Mouse (Mus musculus) heart, postnatal 0 days (tissue): ENCODE results near the gene Anapc5. TPM values are rescaled to one million over a fixed set of nuclear protein-coding genes. Genes with fewer than 3 reads are reported as not detected.

Experiments
- ATAC-seq: fragments of 200-750 bp; cut with Nextera tagmentation; 2 replicates; pipeline ENCODE4 v1.8.0; 2017; ENCODE audit warnings: low read depth, moderate number of reproducible peaks, moderate library complexity; ENCODE audit not compliant: insufficient read depth
- DNase-seq: peaks from one replicate; pipeline ENCODE4 v3.0.0-alpha.2; 2016; ENCODE audit warnings: low spot score
- H3K27ac ChIP-seq: fragments of 300-500 bp; sonication (generic); 2 replicates; pipeline ENCODE4 v1.5.1; 2014; ENCODE audit warnings: low read depth, mild to moderate bottlenecking
- H3K27me3 ChIP-seq: fragments of 300-500 bp; sonication (generic); 2 replicates; pipeline ENCODE4 v1.6.1; 2014; ENCODE audit warnings: low read length, mixed read lengths; ENCODE audit not compliant: control insufficient read depth, insufficient read depth
- H3K36me3 ChIP-seq: fragments of 300-500 bp; sonication (generic); replicated peaks from 2 replicates; pipeline ENCODE4 v1.6.1; 2014; ENCODE audit warnings: low read length, mixed read lengths; ENCODE audit not compliant: control insufficient read depth, insufficient read depth
- H3K4me1 ChIP-seq: fragments of 300-500 bp; sonication (generic); 2 replicates; pipeline ENCODE4 v1.6.1; 2014; ENCODE audit warnings: antibody characterized with exemption; ENCODE audit not compliant: control insufficient read depth, insufficient read depth
- H3K4me2 ChIP-seq: fragments of 300-500 bp; sonication (generic); 2 replicates; pipeline ENCODE4 v1.6.1; 2014; ENCODE audit warnings: low read depth, mild to moderate bottlenecking, low read length, moderate library complexity
- H3K4me3 ChIP-seq: fragments of 300-500 bp; sonication (generic); 2 replicates; pipeline ENCODE4 v1.5.1; 2014; ENCODE audit warnings: low read depth, low read length
- H3K9ac ChIP-seq: fragments of 300-500 bp; sonication (generic); replicated peaks from 2 replicates; pipeline ENCODE4 v1.6.1; 2014; ENCODE audit warnings: low read depth, low read length, mixed read lengths
- H3K9me3 ChIP-seq: fragments of 300-500 bp; sonication (generic); replicated peaks from 2 replicates; pipeline ENCODE4 v1.6.1; 2016; ENCODE audit warnings: low read length; ENCODE audit not compliant: control insufficient read depth
- CTCF ChIP-seq: IDR thresholded peaks from 2 replicates; pipeline ENCODE4 v1.5.1; 2016; ENCODE audit warnings: antibody characterized with exemption, control low read depth, low read depth
- EP300 ChIP-seq: IDR thresholded peaks from 2 replicates; pipeline ENCODE4 v1.6.1; 2016; ENCODE audit warnings: antibody characterized with exemption, low read depth
- WGBS: fragments of 180-500 bp; shearing (Covaris S2); extraction: QIAGEN DNeasy Blood & Tissue Kit; methylation state at CpG from one replicate; pipeline ENCODE4 v1.1.7; 2014; 5-methylcytosine and 5-hydroxymethylcytosine counted together
- polyA plus RNA-seq: library from polyadenylated mRNA; unstranded; fragments of >200 nt; fragmentation: Nextera tagmentation; extraction: Ambion mirVana; gene quantifications from 2 replicates; pipeline ENCODE4 v1.2.1, GENCODE M21; 2015
- total RNA-seq: library from RNA; depleted of rRNA; stranded (reverse); fragments of >200 nt; gene quantifications from 2 replicates; pipeline ENCODE4 v1.2.3, GENCODE M21; 2014; ENCODE audit warnings: low replicate concordance; rRNA removed

The Anapc5 gene
- total RNA-seq (380 and 418 TPM in 2 replicates), polyA plus RNA-seq (195 and 213 TPM in 2 replicates)

DNA sequence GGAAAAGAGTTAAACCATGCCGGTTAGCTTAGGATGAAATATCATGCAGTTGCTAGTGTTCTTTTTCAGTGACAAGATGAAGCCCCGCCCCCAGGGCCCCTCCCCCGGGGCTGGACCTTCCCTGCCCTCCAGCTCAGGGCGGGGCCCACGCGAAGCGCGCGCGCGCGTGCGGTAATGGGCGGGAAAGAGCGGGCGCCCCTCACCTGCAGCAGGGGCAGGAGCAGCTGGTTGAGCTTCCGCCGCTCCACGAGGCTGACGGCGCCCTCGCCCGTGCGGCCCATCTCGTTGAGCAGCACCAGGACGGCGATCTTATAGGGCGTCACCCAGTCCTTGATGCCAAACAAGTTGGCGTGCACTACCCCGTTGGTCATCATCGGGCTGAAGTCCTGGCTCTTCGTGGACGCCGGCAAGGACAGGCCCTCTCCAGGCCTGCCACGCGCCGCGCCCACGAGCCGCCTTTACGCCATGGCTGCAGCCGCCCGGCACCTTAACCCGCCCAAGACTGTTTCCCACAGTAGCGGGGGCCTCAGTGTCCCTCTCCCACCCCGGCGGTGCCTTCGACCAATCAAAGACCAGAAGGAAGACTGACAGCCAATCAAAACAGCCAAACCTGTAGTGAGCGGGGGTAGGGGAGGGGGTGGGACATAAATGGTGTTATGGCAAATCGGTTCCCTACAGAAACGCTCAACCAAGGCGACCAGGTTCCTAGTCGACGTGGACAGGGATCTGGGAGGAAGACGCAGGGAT is at the start of gene Anapc5:
TSS of gene Anapc5 (minus strand) at position 563 of the 747 bp plus-strand sequence.
- no peaks in the 10 kb centered on the region for H3K9me3 ChIP-seq
- H3K27ac ChIP-seq: peak within 1 kb of the TSS; percentile 97
- peak within 1 kb of the TSS; percentile 76 for H3K9ac ChIP-seq
- TF ChIP-seq EP300: 0 out of 2 replicates have a peak, but pooled peaks have one; percentile 57
- no peak for TF ChIP-seq CTCF
- DNase-seq: peak; percentile 97
- H3K27me3 ChIP-seq: no peaks in the 10 kb centered on the region
- 0% methylated on average over 55 of the region's 55 CpGs for WGBS
- H3K4me1 ChIP-seq: peaks cover 7% of the 10 kb centered on the region
- peaks cover 34% of the 10 kb centered on the region for H3K36me3 ChIP-seq
- H3K4me3 ChIP-seq: peak within 1 kb of the TSS; percentile 81
- peak; percentile 99 for ATAC-seq
- H3K4me2 ChIP-seq: peak within 1 kb of the TSS; percentile 67

DNA sequence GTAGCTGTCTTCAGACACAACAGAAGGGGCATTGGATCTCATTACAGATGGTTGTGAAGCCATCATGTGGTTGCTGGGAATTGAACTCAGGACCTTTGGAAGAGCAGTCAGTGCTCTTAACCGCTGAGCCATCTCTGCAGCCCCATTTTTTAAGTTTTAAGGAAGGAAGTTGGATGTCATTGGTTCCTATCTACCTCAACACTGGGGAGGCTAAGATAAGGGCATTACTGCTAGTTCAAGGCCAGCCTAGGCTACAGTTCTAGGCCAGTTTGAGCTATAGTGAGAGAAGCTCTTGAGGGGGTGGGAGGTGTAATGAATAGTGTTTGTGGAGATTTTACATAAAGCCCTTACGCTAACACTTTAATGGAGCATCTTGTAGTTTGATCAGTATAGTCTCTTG is 41.9 kb upstream of the Anapc5 start:
- DNase-seq (no peak), ATAC-seq (no peak)
- peaks cover 54% of the 10 kb centered on the region for H3K36me3 ChIP-seq
- no peak overlapping the region for H3K4me2 ChIP-seq
- no peaks in the 10 kb centered on the region for H3K9me3 ChIP-seq
- no peak overlapping the region for H3K4me3 ChIP-seq
- no peaks in the 10 kb centered on the region for H3K27me3 ChIP-seq
- no peak overlapping the region for H3K9ac ChIP-seq
- no peak for TF ChIP-seq EP300
- no peak overlapping the region for H3K27ac ChIP-seq
- 88% methylated on average over 2 of the region's 2 CpGs for WGBS
- no peaks in the 10 kb centered on the region for H3K4me1 ChIP-seq

DNA sequence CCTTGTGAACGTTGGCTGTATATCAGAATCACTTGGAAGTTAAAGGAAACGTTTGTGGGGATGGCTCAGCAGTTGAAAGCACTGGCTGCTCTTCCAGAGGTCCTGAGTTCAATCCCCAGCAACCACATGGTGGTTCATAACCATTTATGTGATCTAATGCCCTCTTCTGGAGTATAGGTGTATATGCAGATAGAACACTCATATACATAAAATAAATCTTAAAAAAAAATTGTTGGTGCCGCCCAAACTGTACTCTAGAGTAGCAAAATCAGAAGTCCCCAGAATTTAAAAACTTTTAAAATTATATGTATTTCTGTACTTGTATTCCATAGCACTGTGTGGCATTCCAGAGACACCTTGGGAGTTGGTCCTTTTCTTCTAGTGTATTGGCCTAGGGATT is 34.7 kb upstream of the Anapc5 start:
- Histone ChIP-seq H3K27ac (no peak overlapping the region), H3K36me3 (no peaks in the 10 kb centered on the region), H3K4me2 (no peak overlapping the region), H3K9ac (no peak overlapping the region), H3K27me3 (no peaks in the 10 kb centered on the region), H3K4me1 (peaks cover 8% of the 10 kb centered on the region; the same call in 1 of the 2 replicates), H3K4me3 (no peak overlapping the region), H3K9me3 (no peaks in the 10 kb centered on the region)
- TF ChIP-seq EP300 (no peak), CTCF (no peak)
- whole genome bisulfite sequencing: 69% methylated on average over 3 of the region's 3 CpGs
- DNase-seq (no peak), ATAC-seq (no peak)

DNA sequence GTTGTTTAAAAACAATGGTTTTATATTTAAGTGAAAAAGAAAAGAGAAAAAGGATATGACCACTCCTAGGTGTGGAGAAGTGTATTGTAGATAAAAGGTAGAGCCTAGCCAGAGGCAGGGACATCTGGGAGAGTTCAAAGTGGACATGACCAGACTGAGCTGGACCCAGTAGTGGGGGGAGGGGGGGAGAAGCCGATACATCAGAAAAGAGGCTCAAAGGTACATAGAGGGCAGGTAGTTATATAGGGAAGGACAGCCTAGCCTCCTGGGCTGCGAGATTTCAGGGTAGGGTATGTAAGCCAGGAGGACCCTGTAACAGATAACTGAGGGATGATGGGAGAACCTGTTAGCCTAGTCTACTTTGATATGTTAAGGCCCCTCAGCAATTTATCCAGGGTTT is 31.5 kb upstream of the Anapc5 start:
- H3K9ac ChIP-seq: no peak overlapping the region
- no peaks in the 10 kb centered on the region for H3K36me3 ChIP-seq
- peaks cover 9% of the 10 kb centered on the region; the same call in 1 of the 2 replicates for H3K4me1 ChIP-seq
- no peak overlapping the region for H3K4me3 ChIP-seq
- no peaks in the 10 kb centered on the region for H3K27me3 ChIP-seq
- ATAC-seq: no peak
- H3K4me2 ChIP-seq: no peak overlapping the region
- TF ChIP-seq EP300 (no peak), CTCF (no peak)
- 69% methylated on average over 2 of the region's 2 CpGs for WGBS
- H3K27ac ChIP-seq: no peak overlapping the region
- no peaks in the 10 kb centered on the region for H3K9me3 ChIP-seq
- no peak for DNase-seq

DNA sequence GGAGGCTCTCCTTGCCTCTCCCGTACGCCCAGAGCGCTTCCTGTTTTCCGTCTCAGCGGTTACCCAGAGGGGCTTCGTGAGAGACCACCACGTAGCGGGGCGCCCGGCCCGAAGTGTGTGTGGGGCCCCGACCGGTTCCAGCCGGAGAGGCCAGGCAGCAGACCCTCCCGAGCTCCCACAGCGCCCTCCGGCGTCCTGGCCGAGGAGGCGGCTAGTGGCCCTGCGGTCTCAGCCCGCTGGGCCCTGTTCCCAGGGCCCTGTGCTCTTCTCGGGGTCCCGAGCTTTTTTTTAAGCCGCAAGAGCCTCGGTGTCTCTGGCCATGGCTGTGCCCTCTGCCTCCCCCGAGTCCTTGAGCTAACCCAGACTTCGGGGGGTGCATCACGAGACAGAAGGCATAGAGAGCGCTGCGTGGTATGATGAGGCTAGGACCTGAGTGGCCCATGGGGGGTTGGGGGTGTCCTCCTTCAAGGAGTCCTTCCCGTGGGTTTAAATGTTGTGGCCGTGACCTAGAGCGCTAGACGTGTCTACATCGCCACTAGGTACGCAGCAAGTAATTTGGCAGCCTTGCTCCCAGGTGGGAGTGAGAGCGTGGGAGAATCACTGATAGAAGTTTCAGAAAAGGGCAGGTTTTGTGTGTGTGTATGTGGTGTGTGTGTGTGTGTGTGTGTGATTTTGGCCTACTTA is 29.3 kb upstream of the Anapc5 start:
- Histone ChIP-seq H3K36me3 (no peaks in the 10 kb centered on the region), H3K27me3 (no peaks in the 10 kb centered on the region), H3K4me2 (peak overlapping the region; percentile 96), H3K4me3 (peak overlapping the region; percentile 94), H3K4me1 (peaks cover 9% of the 10 kb centered on the region; the same call in 1 of the 2 replicates), H3K9ac (peak overlapping the region; percentile 94), H3K27ac (peak overlapping the region; percentile 98), H3K9me3 (no peaks in the 10 kb centered on the region)
- under 1% methylated on average over 37 of the region's 38 CpGs for WGBS
- ATAC-seq: peak; percentile 81
- peak; percentile 23 for DNase-seq
- TF ChIP-seq EP300 (peak; percentile 24; the same call in 1 of the 2 replicates), CTCF (peak; percentile 33)
